Mouse (Mus musculus): Measurements from ENCODE around the gene Hadhb.

Gene Hadhb

DNA sequence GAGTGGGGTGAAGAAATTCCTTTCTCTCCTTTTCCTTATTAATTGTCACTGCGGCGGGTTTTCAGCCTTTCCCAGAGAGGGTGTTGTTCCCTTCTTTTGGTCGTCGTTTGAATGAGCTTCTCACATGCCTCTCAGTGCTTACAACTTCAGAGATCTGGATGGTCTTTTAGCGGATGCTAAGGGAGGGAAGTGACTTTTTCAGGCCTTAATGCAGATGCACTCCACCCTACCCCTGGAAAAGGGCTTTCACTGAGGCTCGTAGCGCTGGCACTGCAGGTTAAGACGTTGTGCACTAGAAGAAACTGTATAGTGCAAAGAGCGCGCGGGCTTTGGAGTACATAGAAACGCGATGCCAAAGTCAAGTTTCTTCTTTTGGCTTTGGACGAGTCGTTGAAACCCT, 78.0 kb downstream of the Hadhb start:
- DNase-seq (ENCODE audit: low read depth, low spot score): no peak

GRCm38 (mm10) chr5:30233979-30234378, 78.9 kb downstream of the Hadhb start:
- DNase-seq (ENCODE audit: low read depth, low spot score): no peak
